Comparison of ENCODE assay signal across 17 mouse cellular contexts in genomic region chrX:20923506-20923905, GRCm38 (mm10). TPM values are rescaled to one million over a fixed set of nuclear protein-coding genes. Genes with fewer than 3 reads are reported as not detected.
"Had no signal": no experiment of that assay in that cellular context is flagged by ENCODE, and none has a peak within 500 bp of the region (broad histone marks: within the 10 kb centered on the region; RNA-seq: fewer than 3 reads in every experiment).

No protein-coding gene starts in this region.

- H3K4me2 ChIP-seq: lung, embryonic 14.5 days; midbrain, embryonic 11.5 days; midbrain, embryonic 13.5 days; midbrain, embryonic 15.5 days; neural tube, embryonic 12.5 days; stomach, embryonic 15.5 days had no signal

- DNase-seq: lung, adult 18-20 months; lung, embryonic 14.5 days; lung, postnatal 10 days; lung, postnatal 4 days; right cerebral cortex, postnatal 14 days; thymus, adult 2 months; thymus, postnatal 25 days; thymus, postnatal 4 days had no signal

- H3K9me3 ChIP-seq: midbrain, embryonic 13.5 days; midbrain, embryonic 15.5 days; neural tube, embryonic 12.5 days; stomach, embryonic 15.5 days had no signal

- ATAC-seq: midbrain, embryonic 13.5 days; midbrain, embryonic 15.5 days had no signal

- H3K4me1 ChIP-seq: neural tube, embryonic 12.5 days; stomach, embryonic 15.5 days had no signal

- H3K27me3 ChIP-seq: midbrain, embryonic 13.5 days; midbrain, embryonic 15.5 days; neural tube, embryonic 12.5 days; stomach, embryonic 15.5 days had no signal

- H3K36me3 ChIP-seq: stomach, embryonic 15.5 days had no signal

- H3K27ac ChIP-seq: midbrain, embryonic 13.5 days; midbrain, embryonic 15.5 days; neural tube, embryonic 12.5 days; stomach, embryonic 15.5 days; stomach, postnatal 0 days had no signal

- H3K4me3 ChIP-seq: midbrain, embryonic 13.5 days; midbrain, embryonic 15.5 days; neural tube, embryonic 12.5 days; stomach, embryonic 15.5 days had no signal

- H3K9ac ChIP-seq: lung, embryonic 14.5 days; midbrain, embryonic 13.5 days; midbrain, embryonic 15.5 days; neural tube, embryonic 12.5 days; stomach, embryonic 15.5 days had no signal

RNA-seq across cellular contexts. Expression of gene Syn1, which starts 2.7 kb away (rescaled TPM):
- total RNA-seq: monocyte, adult 5-6 weeks had no signal

RNA-seq across cellular contexts. Expression of gene Timp1, which starts 53.5 kb away (rescaled TPM):
- total RNA-seq: megakaryocyte progenitor cell, adult 5-6 weeks; monocyte, adult 5-6 weeks; neutrophil, adult 5-6 weeks had no signal
